Mouse (Mus musculus) G1E (cell line): ENCODE results near the gene Trim62. TPM values are rescaled to one million over a fixed set of nuclear protein-coding genes. Genes with fewer than 3 reads are reported as not detected.

Source experiments
- ATAC-seq: 2 replicates; pipeline ENCODE4 v1.8.0; 2016; ENCODE audit warnings: mild to moderate bottlenecking; ENCODE audit not compliant: insufficient number of reproducible peaks, poor library complexity, low FRiP score, severe bottlenecking; ENCODE audit errors: extremely low read depth
- DNase-seq: peaks from one replicate; pipeline ENCODE4 v3.0.0; 2012; ENCODE audit warnings: low spot score
- H3K27me3 ChIP-seq: 2 replicates; pipeline ENCODE4 v1.6.1; 2012; ENCODE audit warnings: mild to moderate bottlenecking, low read length, inconsistent platforms; ENCODE audit not compliant: insufficient read depth
- H3K36me3 ChIP-seq: replicated peaks from 2 replicates; pipeline ENCODE3; 2012; ENCODE audit warnings: mild to moderate bottlenecking, inconsistent platforms
- H3K4me1 ChIP-seq: 2 replicates; pipeline ENCODE4 v1.6.1; 2012; ENCODE audit warnings: low read depth, low read length, inconsistent platforms, mixed read lengths; ENCODE audit not compliant: insufficient read depth
- H3K4me3 ChIP-seq: 2 replicates; pipeline ENCODE4 v1.5.1; 2012; ENCODE audit warnings: low read depth, mild to moderate bottlenecking, inconsistent platforms, low read length, moderate library complexity, mixed read lengths
- H3K9me3 ChIP-seq: replicated peaks from 2 replicates; pipeline ENCODE4 v1.6.1; 2012; ENCODE audit warnings: inconsistent platforms
- CTCF ChIP-seq: IDR thresholded peaks from 2 replicates; pipeline ENCODE4 v1.5.1; 2012; ENCODE audit warnings: low read depth, low read length, inconsistent platforms, mixed read lengths
- GATA1 ChIP-seq: IDR thresholded peaks from 2 replicates; pipeline ENCODE4 v1.6.1; 2012; ENCODE audit warnings: borderline replicate concordance, low read length, inconsistent platforms, mixed read lengths
- GATA2 ChIP-seq: IDR thresholded peaks from 2 replicates; pipeline ENCODE4 v1.6.1; 2012; ENCODE audit warnings: low read depth, low read length, inconsistent platforms, borderline replicate concordance
- POLR2AphosphoS5 ChIP-seq: IDR thresholded peaks from 2 replicates; pipeline ENCODE4 v1.6.1; 2012; ENCODE audit warnings: low read depth, low read length, inconsistent platforms; ENCODE audit not compliant: insufficient replicate concordance
- TAL1 ChIP-seq: conservative IDR thresholded peaks from 2 replicates; pipeline ENCODE4 v1.6.1; 2012; ENCODE audit warnings: low read depth, low read length, inconsistent platforms, mixed read lengths
- polyA plus RNA-seq: library from polyadenylated mRNA; stranded (reverse); fragments of >175 nt; gene quantifications from 2 replicates; pipeline ENCODE4 v1.2.3, GENCODE M21; 2012
- total RNA-seq, 2 experiments: library from RNA; stranded (forward) in 1 of 2; stranded (reverse) in 1 of 2; fragments of 200-1000 nt in 1 of 2; fragments of >200 nt in 1 of 2; fragmentation: Nextera tagmentation in 1 of 2; gene quantifications; 2 replicates each; pipeline ENCODE4 v1.2.3; 2014 to 2017

The Trim62 gene
- total and polyA plus RNA-seq, 3 experiments = 0.16 TPM; not detected in 2

- DNase-seq = no peak
- ATAC-seq = no peak
- Histone ChIP-seq H3K4me1 (no peaks in the 10 kb centered on the region), H3K9me3 (no peaks in the 10 kb centered on the region), H3K4me3 (no peak overlapping the region), H3K36me3 (no peaks in the 10 kb centered on the region), H3K27me3 (peaks cover 6% of the 10 kb centered on the region; the same call in 1 of the 2 replicates)
- TF ChIP-seq GATA2 (no peak), GATA1 (no peak), TAL1 (no peak), CTCF (no peak), POLR2AphosphoS5 (no peak)
Measured at GRCm38 (mm10) chr4:128910276-128911063, 27.1 kb downstream of the Trim62 start.

- Histone ChIP-seq H3K4me3 (no peak overlapping the region), H3K27me3 (peaks cover 6% of the 10 kb centered on the region; the same call in 1 of the 2 replicates), H3K4me1 (no peaks in the 10 kb centered on the region), H3K9me3 (no peaks in the 10 kb centered on the region), H3K36me3 (no peaks in the 10 kb centered on the region)
- no peak for DNase-seq
- TF ChIP-seq POLR2AphosphoS5 (no peak), GATA1 (no peak), TAL1 (no peak), CTCF (no peak), GATA2 (no peak)
- no peak for ATAC-seq
Measured at GRCm38 (mm10) chr4:128912085-128912484, 28.7 kb downstream of the Trim62 start.

DNA sequence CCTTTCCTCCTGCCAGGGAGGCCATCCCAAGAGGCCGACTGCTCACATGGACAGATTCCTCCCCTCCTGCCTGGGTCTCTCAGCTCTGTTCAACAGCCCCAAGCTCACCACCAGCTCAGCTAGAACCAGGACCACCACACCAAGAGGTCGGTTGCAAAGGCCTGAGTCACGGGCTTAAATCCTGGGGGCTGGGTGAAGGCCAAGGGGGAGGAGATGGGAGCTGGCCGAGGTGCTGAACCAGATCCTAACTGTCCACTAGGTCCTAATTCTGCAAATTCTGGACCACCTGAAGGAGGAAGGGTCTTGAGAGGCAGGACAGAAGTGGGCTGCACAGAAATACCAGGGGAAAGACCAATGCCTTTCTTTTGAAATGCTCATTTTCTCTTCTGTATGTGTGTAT is 30.4 kb downstream of the Trim62 start:
- TF ChIP-seq GATA1 = no peak
- TF ChIP-seq TAL1 = no peak
- no peak for TF ChIP-seq CTCF
- TF ChIP-seq POLR2AphosphoS5 = no peak
- no peak for TF ChIP-seq GATA2
- Histone ChIP-seq H3K4me3 (no peak overlapping the region), H3K36me3 (no peaks in the 10 kb centered on the region), H3K27me3 (0 out of 2 replicates have a peak, but pooled peaks cover 4% of the 10 kb centered on the region), H3K9me3 (no peaks in the 10 kb centered on the region), H3K4me1 (no peaks in the 10 kb centered on the region)
- no peak for ATAC-seq
- DNase-seq = peak; percentile 57

- H3K36me3 ChIP-seq = no peaks in the 10 kb centered on the region
- no peaks in the 10 kb centered on the region for H3K4me1 ChIP-seq
- peaks cover 3% of the 10 kb centered on the region; the same call in 1 of the 2 replicates for H3K27me3 ChIP-seq
- DNase-seq = no peak
- no peak for ATAC-seq
- H3K9me3 ChIP-seq = no peaks in the 10 kb centered on the region
- no peak for TF ChIP-seq TAL1
- no peak for TF ChIP-seq GATA2
- no peak for TF ChIP-seq GATA1
- no peak for TF ChIP-seq POLR2AphosphoS5
- TF ChIP-seq CTCF = no peak
- H3K4me3 ChIP-seq = no peak overlapping the region
Measured at GRCm38 (mm10) chr4:128917119-128917518, 33.7 kb downstream of the Trim62 start.

DNA sequence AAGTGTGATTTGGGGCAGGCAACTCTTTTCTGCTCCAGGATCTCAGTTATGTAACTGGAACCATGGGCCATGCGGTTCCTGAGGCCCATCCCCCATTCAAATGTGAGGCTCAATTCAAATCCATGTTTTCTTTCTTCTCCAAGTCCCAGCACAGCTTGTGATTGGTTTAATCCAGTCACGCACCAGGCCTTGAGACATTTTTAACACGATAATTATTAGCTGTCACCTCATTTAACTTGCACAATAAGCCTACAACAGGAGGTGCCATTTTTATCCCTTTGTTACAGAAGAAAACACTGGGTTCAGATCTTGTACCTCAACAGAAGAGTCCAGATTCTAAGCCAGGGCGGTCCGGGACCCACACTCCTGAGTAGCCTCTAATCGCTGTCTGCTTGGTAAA is 34.4 kb downstream of the Trim62 start:
- Histone ChIP-seq H3K27me3 (peaks cover 3% of the 10 kb centered on the region; the same call in 1 of the 2 replicates), H3K4me1 (no peaks in the 10 kb centered on the region), H3K36me3 (no peaks in the 10 kb centered on the region), H3K9me3 (no peaks in the 10 kb centered on the region), H3K4me3 (no peak overlapping the region)
- no peak for TF ChIP-seq POLR2AphosphoS5
- no peak for TF ChIP-seq GATA2
- no peak for TF ChIP-seq TAL1
- no peak for TF ChIP-seq GATA1
- no peak for TF ChIP-seq CTCF
- no peak for DNase-seq
- ATAC-seq = no peak

DNA sequence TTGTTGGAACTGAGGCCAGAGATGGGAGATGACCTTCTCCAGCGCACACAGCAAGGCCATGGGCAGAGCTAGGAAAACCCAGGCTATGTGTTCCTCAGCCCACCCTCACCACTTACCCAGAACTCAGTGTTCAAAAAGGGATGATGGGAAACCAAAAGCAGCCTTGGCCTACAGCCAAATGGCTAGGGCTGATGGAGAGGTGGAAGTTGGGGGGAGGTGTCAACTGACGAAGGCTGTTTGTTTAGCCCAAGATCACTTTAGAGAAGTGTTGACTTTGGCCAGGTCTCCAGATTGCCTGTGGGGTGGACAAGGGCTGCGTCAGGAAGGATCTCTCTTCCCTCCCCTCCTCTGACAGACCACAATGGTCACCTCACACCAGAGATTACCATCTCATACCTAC is 34.8 kb downstream of the Trim62 start:
- Histone ChIP-seq H3K36me3 (no peaks in the 10 kb centered on the region), H3K4me3 (no peak overlapping the region), H3K4me1 (no peaks in the 10 kb centered on the region), H3K9me3 (no peaks in the 10 kb centered on the region), H3K27me3 (peaks cover 3% of the 10 kb centered on the region; the same call in 1 of the 2 replicates)
- ATAC-seq (no peak), DNase-seq (no peak)
- TF ChIP-seq POLR2AphosphoS5 (no peak), GATA1 (no peak), TAL1 (no peak), GATA2 (no peak), CTCF (no peak)
